Mouse (Mus musculus) regulatory T cell (primary cell): ENCODE results near the gene Vamp8.

Experiments used
- in situ Hi-C: fragments of 300-600 bp; cut with MboI, MseI; formaldehyde crosslinking; loops from one replicate; pipeline ENCODE4 v1.15.1; 2025; ENCODE audit warnings: high pct_unique_total_duplicates

Vamp8 gene

DNA sequence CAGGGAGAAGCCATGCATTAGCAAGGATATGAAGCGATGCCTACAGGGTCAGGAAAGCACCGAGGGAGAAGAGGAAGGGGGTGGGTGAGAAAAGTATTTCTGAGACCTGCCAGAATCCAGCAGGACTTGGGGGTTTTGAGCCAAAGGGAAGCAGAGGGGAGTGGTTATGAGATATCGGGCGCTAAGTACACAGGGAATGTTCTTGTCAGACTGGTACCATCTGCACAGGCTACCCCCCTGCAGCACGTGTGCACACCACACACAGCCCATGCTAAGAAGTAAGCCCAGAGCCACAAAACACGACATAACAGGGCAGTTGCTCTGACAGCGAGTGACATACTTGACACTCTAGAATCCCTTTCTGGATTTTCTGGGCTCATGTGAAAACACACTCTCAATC is 16.3 kb downstream of the Vamp8 start:
- in situ Hi-C loops: no loop called here

DNA sequence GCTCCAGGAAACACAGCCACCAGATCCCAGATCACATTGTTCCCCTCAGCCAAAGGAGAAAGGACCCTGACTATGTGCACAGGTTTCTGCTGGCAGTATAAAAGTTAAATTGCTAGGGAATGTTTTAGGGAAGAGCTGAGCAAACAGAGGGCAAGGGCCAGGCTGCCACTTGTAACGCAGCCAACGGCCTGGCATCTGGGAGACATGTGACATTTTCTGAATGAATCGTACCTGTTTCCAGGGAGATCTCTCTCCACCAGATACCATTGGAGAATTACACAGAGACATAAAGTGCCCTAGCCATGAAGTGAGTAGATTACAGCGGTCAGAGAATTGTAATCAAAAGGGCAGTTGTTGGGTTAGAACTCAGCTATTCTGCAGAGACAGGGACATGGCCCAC is 17.3 kb downstream of the Vamp8 start:
- in situ Hi-C loops: no loop called here

DNA sequence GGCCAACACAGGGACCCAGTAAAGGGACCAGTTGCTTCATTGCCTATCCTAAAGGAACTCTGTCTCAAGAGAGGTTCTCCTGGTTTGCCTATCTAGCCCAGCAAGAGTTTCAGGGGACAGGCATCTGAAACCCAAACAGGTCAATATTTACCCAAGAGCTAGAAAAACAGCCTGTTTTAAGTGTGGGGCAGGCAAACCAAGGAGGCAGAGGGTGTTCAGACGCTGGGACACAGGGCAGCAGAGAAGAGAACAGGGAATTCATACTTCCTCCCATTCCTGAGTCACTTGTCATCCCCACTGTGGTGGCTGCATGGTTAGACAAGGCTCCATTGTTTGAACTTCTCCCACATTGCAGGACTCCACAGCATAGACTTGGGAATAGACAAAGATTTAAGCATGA is 18.9 kb downstream of the Vamp8 start:
- in situ Hi-C loops: no loop called here

DNA sequence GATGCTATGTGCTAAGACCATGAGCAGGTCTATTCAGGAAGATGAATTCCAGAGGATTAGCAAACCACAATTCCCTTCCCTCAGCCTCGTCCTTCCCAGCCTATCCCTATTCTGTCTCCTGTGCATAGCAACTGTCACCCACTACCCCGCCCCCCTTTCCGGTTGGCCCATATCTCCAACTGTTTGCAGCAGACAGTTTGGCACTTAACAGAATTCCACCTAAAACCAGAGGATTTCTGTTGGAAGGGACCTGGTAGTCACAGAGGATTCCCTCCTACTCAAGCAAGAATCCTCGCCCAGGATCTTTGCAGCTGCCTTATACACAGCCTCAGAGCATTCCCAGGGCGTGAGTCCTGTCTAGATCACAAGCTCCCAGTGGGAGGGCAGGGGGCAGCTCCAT is 19.4 kb downstream of the Vamp8 start:
- in situ Hi-C loops: no loop called here

DNA sequence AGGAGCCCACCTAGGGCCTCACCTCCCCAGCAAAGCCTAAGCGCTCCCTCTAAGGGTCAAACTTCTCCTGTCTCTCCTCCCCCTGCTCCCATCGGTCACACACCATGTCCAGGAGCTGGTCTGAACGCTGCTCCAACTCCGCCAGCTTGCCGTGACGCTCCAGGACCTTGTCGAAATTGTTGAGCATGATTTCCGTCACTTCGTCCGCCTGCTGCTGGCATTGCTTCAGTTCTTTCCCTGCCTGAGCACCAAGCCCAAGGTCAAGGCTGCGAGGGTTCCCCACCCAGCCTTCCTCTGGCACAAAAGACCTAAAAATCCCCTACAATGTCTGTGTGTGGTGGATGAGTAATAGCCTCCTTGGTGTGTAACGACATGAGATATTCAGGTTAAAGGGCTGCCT is 20.4 kb downstream of the Vamp8 start:
- in situ Hi-C loops: no loop called here

DNA sequence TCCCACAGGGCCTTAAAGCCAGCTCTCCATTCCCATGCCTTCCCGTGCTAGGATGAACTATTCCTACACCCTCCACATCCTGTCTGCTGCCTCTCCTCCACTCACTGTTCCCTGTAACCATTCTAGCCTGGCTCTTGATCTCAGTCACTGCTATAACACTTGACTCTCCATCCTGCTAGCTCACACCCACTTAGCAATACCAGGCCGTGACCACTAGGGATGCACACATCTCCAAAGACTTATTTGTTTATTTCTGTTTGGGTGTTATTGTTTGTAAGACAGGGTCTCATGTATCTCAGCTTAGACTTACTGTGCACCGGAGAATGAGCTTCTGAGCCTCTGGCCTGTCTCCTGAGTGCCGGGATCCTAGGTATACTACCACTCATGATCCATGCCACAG is 20.9 kb downstream of the Vamp8 start:
- in situ Hi-C loops: no loop called here

DNA sequence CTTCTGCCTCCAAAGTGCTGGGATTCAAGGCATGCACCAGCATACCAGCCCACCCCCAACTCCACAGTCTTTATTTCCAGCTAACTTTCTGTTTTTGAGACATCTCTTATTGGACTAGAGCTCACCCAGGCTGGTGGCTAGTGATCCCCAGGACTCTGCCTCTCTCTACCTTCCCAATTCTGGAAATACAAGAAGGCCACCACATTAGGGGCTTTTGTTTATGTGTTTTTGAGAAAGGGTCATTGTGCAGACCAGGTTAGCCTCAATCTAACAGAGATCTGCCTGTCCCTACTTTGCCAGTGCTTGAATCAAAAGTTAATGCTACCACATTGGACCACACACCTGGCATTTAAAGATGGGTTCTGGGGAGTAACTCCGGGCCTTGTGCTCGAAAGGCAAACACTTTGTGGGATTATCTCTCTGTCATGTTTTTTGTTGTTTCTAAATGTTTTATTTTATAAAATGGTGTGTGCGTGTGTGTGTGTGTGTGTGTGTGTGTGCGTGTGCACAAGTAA is 23.0 kb downstream of the Vamp8 start:
- in situ Hi-C loops: no loop called here

DNA sequence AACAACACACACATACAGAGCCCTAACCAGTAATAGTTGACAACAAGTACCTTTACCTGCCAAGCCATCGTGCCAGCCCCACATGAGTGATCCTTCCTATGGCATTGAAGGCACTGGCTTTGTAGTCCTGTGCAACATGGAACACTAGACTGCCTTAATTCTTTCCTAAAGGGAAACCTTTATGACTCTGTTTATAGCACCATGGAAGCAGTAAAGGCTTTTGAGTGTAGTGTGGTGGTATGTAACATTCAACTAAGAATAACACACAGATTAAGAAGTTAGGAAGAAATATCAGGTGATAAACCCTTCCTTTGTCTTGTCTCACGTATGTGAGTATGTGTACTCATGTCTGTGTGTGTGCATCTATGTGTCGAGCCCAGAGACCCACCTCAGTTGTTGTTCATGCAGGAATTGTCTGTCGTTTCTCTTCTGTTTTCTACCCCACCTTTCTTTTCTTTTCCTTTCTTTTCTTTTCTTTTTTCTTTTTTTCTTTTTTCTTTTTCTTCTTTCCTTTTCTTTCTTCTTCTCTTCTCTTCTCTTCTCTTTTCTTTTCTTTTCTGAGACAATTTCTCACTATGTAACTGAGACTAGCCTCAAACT is 23.6 kb downstream of the Vamp8 start, which contains the start of gene Rnf181:
Rnf181 (minus strand) TSS at position 113 of the 600 bp plus-strand sequence.
- in situ Hi-C loops: no loop called here

DNA sequence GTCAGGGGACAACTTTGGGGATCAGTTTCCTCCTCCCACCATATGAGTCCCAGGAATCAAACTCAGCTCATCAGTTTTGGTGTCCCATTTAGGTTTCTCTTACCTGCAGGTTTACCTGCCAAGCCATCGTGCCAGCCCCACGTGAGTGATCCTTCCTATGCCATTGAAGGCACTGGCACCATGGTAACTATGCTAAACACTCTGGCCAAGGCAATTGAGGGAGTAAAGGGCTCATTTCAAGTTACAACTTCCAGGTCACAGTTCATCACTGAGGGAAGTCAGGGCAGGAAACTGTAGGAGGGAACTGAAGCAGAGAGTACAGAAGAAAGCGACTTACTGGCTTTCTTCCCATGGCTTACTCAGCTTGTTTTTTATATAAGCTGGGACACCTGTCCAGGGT is 24.2 kb downstream of the Vamp8 start:
- in situ Hi-C loops: no loop called here

DNA sequence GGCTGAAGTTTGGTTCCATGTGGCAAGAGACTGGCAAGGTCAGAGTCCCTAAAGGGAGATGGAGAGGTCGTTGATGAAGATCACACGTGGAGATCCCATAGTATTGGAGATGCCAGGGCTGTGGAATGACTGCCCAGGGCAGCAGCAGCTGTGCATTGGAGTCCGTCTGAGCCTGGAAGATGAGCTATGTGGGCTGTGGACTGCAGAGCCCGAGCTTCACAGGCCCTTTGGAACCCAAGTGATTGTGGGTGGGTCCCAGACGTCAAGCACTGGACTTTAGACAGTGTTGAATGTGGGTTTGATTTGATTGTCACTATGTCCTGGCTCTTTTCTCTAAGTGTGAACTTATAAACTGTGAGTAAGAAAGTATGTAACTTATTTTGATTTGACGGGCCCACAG is 25.5 kb downstream of the Vamp8 start:
- in situ Hi-C loops: no loop called here

DNA sequence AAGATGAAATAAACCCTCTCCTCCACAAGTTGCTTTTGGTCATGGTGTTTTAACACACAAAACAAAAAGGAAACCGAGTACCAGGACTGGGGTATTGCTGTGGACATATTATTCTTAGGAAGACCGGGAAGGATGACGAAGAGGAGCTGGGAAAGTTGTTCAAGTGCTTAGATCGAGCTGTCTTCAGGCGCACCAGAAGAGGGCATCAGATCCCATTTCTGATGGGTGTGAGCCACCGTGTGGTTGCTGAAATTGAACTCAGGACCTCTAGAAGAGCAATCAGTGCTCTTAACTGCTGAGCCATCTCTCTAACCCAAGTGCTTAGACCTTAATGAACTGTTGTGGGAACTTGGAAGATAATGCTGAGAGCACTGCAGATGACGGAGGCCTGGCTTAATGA is 26.5 kb downstream of the Vamp8 start:
- in situ Hi-C loops: no loop called here

DNA sequence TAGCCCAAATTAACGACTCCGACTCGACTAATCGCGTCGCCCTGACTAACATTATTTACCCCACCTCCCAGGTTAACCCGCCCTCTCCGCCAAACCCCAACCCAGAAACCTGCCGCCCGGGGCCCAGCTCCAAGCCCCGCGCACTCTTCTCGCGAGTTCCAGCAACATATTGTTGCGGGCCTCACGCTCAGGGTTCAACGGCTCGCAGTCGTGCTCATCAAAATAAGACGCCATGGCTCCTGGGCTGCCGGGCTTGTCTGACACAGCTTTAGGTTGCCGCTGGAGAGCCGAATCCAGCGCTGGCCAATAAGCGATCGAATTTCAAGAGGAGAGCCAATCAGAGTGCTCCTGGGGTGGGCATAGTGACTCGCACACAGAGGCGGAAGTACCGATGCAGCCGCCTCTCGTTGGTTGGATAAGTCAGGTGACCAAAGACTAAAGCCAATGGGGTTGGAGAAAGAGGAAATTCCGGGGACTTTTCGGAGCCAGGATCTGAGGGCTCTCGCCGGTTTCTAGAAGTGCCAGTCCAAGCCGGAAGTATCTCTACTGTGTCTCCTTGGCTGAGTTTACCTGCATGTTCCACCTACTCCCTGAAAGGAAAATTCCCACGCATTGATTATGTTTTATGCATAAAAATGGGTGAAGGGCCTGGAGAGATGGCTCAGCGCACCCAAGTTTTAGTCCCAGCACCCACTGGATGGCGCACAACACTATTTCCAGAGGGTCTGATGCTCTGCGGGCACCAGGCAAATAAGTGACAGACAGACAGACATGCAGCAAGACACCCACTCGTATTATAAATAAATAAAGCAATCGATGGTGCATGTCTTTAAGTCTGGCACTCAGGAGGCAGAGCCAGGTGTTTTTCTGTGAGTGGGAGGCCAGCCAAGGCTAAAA is 28.1 kb downstream of the Vamp8 start:
- in situ Hi-C loops: no loop called here

DNA sequence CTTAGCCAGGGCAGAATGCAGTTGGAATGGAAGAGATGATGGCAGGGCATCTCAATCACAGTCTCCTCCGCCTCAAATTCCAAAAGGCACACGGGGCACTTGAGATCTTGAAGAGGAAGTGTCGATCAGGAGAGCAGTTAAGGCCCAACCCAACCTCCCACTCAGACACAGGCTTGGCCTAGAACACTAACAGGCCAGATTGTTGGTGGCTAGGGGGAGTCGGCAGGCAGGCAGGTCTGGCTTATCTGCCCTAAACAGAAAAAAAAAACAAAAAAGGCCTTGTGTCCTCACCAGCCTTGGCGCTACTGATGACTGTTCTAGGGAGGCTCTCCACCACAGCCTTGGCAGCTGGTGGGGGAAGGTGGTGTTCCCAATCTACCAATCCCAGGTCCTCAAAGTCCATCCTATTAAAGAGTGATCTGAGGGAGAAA is 29.4 kb downstream of the Vamp8 start:
- in situ Hi-C loops: no loop called here

DNA sequence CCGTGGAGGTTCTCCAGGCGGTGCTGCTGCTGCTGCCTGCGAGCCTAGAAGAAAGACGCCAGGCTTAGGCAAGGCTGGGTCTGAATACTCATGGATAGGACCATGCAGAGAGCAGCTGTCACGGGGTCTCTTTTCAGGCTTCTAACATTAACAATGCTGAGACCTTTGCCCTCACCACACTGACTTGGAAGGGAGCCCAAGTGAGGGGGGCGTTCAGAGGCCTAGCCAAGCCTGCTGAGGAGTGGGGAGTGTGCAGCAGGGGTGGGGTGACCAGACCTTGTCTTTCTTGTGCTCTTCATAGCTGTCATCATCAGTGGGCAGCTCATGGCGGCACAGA is 29.9 kb downstream of the Vamp8 start:
- in situ Hi-C loops: no loop called here

DNA sequence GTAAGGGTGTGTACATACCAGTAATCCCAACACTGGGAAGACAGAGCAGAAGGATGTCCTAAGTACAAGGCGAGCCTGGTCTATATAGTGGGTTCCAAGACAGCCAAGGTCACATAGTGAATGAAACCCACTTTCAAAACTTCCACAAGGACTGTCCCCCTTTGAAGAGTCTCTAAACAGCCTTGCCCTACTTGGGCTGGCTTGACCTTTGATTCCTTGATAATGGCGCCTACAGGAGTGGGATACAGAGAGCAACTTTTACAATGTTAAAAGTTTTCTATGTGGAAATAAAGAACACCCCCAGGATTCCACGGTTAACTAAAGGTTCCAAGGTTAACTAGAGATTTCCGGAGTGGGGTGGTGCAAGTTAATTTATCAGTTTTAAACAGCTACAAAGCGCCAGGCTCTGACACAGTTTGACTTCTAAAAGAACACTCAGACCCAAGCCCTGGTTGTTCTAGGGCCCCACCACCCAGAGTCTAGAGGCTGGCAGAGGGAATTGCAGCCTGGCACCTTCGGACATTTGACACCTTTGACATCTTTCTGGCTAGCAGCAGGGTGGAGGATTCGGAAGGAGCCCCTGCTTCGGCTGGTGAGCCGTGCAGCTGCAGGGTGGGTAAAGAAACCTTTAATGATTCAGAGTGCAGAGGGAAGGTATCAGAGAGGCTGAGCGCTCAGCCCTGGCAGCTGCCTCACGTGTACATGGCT is 30.5 kb downstream of the Vamp8 start:
- in situ Hi-C loops: no loop called here

DNA sequence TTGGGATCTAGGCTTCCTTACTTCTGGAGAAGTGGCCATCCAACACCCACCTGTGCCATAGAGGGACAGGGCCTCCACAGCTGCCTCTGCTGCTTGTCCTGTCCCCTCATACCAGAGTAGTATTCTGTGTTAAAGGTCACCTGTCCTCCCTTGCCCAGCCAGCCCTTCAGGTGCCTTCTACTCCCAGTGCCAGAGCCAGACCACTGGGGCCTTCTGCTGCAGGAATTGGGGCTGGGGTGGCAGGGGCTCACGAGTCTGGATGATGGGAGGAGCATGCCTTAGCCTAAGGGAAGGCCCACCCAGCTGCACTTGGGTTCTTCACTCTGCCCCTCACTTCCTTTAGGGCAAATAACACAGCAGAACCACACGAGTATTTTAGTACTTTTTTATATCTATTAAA is 31.2 kb downstream of the Vamp8 start:
- in situ Hi-C loops: no loop called here

DNA sequence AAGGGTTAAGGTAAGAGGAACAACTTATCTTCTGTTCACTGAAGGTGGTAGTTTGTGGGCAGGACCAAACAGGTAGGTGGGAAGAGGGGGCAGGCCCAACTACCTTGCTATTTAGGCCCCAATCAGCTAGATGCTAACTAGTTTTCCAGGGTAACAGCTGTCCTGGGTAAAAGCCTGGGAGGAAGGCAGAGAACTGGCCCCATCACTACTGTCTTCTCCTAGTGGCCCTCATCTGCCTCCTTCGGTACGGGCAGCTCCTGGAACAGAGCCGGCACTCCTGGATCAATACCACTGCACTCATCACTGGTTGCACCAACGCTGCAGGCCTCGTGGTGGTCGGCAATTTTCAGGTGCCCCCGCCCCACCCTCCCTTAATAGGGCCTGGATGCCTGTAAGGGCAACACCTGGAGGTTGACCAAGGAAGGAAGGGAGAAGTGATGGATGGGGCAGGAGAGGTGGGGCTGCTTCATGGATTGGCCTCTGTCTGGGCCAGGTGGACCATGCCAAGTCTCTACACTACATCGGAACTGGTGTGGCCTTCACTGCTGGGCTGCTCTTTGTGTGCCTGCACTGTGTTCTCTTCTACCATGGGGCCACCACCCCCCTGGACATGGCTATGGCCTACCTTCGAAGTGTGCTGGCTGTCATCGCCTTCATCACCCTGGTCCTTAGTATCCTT is 32.3 kb downstream of the Vamp8 start:
- in situ Hi-C loops: no loop called here

DNA sequence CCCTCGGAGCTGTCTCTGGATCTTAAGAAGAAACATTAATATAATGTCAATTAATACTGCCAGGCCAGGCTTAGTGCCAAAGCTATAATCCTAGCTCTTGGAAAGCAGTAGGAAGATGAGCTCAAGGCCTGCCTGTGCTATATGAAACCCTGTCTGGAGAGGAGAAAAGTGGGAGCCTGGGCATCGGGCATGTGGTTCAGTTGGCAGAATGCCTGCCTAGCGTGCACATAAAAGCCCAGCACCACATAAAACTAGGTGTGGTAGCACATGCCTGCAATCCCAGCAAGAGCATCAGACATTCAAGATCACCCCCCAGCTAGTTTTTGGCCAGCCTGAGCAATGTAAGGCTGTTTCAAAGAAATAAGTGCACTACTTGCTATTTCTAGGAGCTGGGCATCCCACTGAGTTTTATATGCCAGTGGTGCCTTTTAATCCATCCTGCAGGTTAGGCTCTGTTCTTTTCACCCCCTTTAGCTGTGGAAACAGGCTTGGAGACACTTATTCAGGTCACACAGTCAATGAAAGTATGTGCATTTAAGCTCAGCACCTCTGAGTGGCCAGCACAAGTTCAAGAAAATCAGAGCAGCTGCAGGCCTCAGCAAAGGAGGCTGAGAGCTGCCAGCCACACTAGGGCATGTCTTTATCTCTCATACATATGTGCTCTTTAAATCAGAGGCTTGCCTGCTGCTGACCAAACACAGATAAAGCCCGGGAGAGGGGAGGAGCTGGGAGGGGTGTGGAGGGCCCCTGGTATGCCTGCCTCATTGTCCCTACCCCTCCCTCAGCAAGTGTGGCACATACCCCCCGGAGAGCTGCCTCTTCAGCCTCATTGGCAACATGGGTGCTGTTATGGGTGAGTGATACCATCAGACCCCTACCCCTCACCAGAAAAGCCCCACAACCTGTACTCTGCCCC is 33.1 kb downstream of the Vamp8 start:
- in situ Hi-C loops: no loop called here

DNA sequence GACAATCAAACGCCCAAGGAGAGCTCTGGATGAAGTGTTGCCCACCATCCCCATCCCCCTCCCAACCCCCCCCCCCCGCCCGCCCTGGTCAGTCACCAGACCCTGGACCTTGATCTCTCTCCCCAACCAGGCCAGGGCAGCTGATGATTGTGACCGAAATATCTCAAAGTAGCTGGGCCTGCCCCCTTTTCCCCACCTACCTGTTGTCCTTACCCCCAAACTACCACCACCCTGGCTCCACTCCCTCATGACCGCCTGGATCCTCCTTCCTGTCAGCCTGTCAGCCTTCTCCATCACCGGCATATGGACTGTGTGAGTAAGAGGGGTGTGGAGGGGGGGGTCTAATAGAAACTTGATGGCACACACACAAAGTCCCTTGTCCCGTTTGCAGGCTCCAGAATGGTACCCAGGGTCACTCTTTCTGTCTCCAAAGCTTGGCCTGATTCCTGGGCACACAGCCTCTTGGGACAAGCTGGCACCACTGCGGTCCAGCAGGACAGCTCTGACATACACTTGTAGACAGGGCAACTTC is 34.4 kb downstream of the Vamp8 start:
- in situ Hi-C loops: no loop called here

DNA sequence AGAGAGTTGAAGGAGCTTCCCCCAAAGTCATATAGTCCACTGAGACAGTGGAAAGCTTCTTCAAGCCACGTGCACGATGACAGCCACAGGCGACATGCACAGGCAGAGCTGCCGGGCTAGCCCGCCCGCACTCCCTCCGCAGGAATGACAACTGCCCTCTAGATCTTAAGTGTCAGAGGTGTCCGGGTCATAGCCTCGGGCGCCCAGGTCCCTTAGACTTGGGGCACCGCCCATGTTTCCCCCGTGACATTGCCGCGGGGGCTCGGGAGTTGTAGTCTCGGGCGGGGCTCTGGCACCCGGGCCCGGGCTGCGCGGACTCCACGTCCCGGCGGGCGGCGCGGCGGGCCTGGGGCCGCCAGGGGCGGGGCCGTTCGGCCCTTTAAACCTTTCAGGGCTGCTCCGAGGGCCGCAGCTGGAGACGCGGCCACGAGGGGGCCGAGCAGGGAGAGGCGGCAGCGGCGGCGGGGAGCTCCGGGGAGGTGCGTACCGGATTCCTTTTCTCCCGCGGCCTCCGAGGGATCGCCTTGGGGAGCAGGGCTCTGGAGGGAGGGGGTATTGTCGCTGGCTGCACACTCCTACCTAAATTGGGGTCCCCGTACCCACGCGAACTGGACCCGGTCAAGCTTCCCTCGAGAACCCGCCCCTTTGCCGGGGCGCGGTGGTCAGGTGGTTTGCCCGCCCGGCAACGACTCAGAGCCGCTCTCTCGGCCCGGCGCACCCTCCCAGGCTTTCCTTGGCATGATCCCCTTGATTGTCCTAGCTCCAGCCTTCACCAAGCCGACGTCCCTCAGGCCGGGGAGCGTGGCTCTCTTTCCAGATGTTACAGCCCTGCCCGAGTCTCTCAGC is 35.2 kb downstream of the Vamp8 start, which contains the start of gene Tmem150a:
Tmem150a (plus strand) TSS at position 382 of the 846 bp plus-strand sequence.
- in situ Hi-C loops: no loop called here
